Mouse (Mus musculus): ENCODE results near the gene Gpc2. TPM values are rescaled to one million over a fixed set of nuclear protein-coding genes. Genes with fewer than 3 reads are reported as not detected.

Gene Gpc2
- 5.6 and 6.0 TPM in 2 replicates for polyA plus RNA-seq (2012; rRNA removed)

- TF ChIP-seq CTCF (IDR thresholded peaks at IDR 0.05; ENCODE audit: extremely low read depth, insufficient read depth, low read length): no peak
- no peak for TF ChIP-seq POLR2A (IDR thresholded peaks at IDR 0.05; ENCODE audit: extremely low read depth, insufficient read depth, low read length)
- Histone ChIP-seq H3K27ac (ENCODE audit: insufficient read depth, low read length) (no peak within 1 kb of the TSS), H3K4me1 (ENCODE audit: control insufficient read depth, insufficient read depth, low read length) (no peaks in the 10 kb centered on the region), H3K4me3 (ENCODE audit: insufficient read depth, low read length) (peak within 1 kb of the TSS; percentile 16)
These were observed at the start of gene Gpc2, which contains the start of the genes Gm43720 and Stag3 for GRCm38 (mm10) chr5:138279585-138280424. Gene Gpc2 (minus strand): TSS chr5:138280005. Gene Gm43720 (minus strand): TSS chr5:138279958. Gene Stag3 (plus strand): TSS chr5:138280240.

GRCm38 (mm10) chr5:138312795-138313194 is 33.0 kb upstream of the Gpc2 start:
- no peak overlapping the region for H3K27ac ChIP-seq (ENCODE audit: insufficient read depth, low read length)
- no peak for TF ChIP-seq POLR2A (IDR thresholded peaks at IDR 0.05; ENCODE audit: extremely low read depth, insufficient read depth, low read length)
- no peak for TF ChIP-seq CTCF (IDR thresholded peaks at IDR 0.05; ENCODE audit: extremely low read depth, insufficient read depth, low read length)
- H3K4me1 ChIP-seq (ENCODE audit: control insufficient read depth, insufficient read depth, low read length): no peaks in the 10 kb centered on the region
- no peak overlapping the region for H3K4me3 ChIP-seq (ENCODE audit: insufficient read depth, low read length)

DNA sequence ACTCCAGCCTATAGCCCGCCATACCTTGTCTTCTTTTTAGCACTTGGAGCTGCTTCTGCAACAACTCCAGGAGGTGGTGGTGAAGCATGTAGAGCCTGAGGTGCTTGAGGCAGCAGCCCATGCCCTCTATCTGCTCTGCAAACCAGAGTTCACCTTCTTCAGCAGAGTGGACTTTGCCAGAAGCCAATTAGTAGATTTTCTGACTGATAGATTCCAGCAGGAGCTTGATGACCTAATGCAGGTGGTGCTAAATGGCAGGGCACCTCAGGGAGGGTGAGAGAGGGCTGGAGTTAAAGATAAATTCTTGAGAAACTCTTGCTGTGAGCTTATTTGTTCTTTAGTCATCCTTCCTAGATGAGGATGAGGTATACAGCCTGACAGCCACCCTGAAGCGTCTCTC is 19.8 kb upstream of the Gpc2 start:
- TF ChIP-seq CTCF (IDR thresholded peaks at IDR 0.05; ENCODE audit: extremely low read depth, insufficient read depth, low read length) (no peak), POLR2A (IDR thresholded peaks at IDR 0.05; ENCODE audit: extremely low read depth, insufficient read depth, low read length) (no peak)
- Histone ChIP-seq H3K4me1 (ENCODE audit: control insufficient read depth, insufficient read depth, low read length) (no peaks in the 10 kb centered on the region), H3K4me3 (ENCODE audit: insufficient read depth, low read length) (no peak overlapping the region), H3K27ac (ENCODE audit: insufficient read depth, low read length) (no peak overlapping the region)

DNA sequence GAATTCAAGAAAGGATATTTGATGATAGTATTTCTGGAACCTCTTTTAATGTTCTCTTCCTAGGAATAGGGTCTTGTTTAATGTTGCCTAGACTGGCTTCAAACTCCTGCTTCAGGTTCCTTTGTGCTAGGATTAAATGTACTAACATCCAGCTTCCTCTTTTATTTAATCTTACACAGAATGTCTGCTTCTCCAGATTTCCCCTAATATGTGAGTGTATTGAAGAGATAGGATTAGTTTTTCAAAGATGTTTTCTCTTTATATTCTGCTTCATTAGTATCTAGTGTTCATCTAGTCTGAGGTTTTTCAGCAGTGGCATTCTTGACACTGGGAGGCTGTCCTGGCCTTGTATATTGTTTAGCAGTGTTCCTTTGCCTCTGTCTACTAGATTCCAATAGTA is 14.4 kb upstream of the Gpc2 start:
- H3K27ac ChIP-seq (ENCODE audit: insufficient read depth, low read length): no peak overlapping the region
- no peak overlapping the region for H3K4me3 ChIP-seq (ENCODE audit: insufficient read depth, low read length)
- no peaks in the 10 kb centered on the region for H3K4me1 ChIP-seq (ENCODE audit: control insufficient read depth, insufficient read depth, low read length)
- TF ChIP-seq POLR2A (IDR thresholded peaks at IDR 0.05; ENCODE audit: extremely low read depth, insufficient read depth, low read length) (no peak), CTCF (IDR thresholded peaks at IDR 0.05; ENCODE audit: extremely low read depth, insufficient read depth, low read length) (no peak)

DNA sequence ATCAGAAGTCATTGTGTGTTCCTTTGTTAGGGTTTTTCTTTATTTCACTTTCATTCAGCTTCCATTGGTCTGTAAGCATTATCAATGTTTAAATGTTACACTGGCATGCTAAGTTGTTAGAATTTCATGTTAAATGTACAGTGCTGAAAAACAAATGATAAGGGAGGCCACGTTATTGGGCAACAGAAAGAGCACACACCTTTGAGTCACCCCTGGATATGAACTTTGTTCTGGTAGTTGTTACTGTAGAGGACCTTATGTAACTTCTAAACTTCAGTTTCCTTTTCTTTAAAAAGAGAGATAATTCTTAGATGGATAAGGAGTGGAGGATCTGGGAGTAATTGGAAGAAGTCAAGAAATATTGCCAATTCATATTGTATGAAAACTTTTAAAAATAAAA is 11.8 kb upstream of the Gpc2 start:
- H3K4me3 ChIP-seq (ENCODE audit: insufficient read depth, low read length): no peak overlapping the region
- no peaks in the 10 kb centered on the region for H3K4me1 ChIP-seq (ENCODE audit: control insufficient read depth, insufficient read depth, low read length)
- TF ChIP-seq CTCF (IDR thresholded peaks at IDR 0.05; ENCODE audit: extremely low read depth, insufficient read depth, low read length) (no peak), POLR2A (IDR thresholded peaks at IDR 0.05; ENCODE audit: extremely low read depth, insufficient read depth, low read length) (no peak)
- no peak overlapping the region for H3K27ac ChIP-seq (ENCODE audit: insufficient read depth, low read length)

GRCm38 (mm10) chr5:138287861-138288260 is 8.1 kb upstream of the Gpc2 start:
- TF ChIP-seq POLR2A (IDR thresholded peaks at IDR 0.05; ENCODE audit: extremely low read depth, insufficient read depth, low read length) (no peak), CTCF (IDR thresholded peaks at IDR 0.05; ENCODE audit: extremely low read depth, insufficient read depth, low read length) (no peak)
- H3K4me1 ChIP-seq (ENCODE audit: control insufficient read depth, insufficient read depth, low read length): no peaks in the 10 kb centered on the region
- H3K4me3 ChIP-seq (ENCODE audit: insufficient read depth, low read length): no peak overlapping the region
- H3K27ac ChIP-seq (ENCODE audit: insufficient read depth, low read length): no peak overlapping the region

DNA sequence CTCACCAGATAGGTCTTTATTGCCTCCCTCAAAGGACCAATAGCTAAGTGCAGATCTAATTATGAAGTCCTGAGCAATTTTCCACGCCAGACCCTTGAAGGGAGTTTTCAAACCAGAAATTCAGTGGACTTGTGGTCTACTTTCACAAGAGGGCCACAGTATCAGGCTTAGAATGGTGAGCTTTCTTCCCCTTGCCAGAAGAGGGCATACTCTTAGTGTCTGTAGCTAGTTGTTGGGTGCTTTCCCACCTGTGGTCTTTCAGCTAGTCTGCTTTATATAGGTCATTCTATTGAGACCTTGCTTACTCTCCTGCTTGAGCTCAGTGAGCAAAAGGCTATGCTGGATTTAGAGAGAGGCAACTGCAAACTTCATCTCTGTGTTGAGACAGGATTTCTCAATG is 3.7 kb upstream of the Gpc2 start:
- TF ChIP-seq POLR2A (IDR thresholded peaks at IDR 0.05; ENCODE audit: extremely low read depth, insufficient read depth, low read length): no peak
- no peak for TF ChIP-seq CTCF (IDR thresholded peaks at IDR 0.05; ENCODE audit: extremely low read depth, insufficient read depth, low read length)
- Histone ChIP-seq H3K4me1 (ENCODE audit: control insufficient read depth, insufficient read depth, low read length) (no peaks in the 10 kb centered on the region), H3K4me3 (ENCODE audit: insufficient read depth, low read length) (no peak overlapping the region), H3K27ac (ENCODE audit: insufficient read depth, low read length) (no peak overlapping the region)

GRCm38 (mm10) chr5:138281798-138282197 is 2.0 kb upstream of the Gpc2 start:
- no peak overlapping the region for H3K27ac ChIP-seq (ENCODE audit: insufficient read depth, low read length)
- TF ChIP-seq CTCF (IDR thresholded peaks at IDR 0.05; ENCODE audit: extremely low read depth, insufficient read depth, low read length) (no peak), POLR2A (IDR thresholded peaks at IDR 0.05; ENCODE audit: extremely low read depth, insufficient read depth, low read length) (no peak)
- no peaks in the 10 kb centered on the region for H3K4me1 ChIP-seq (ENCODE audit: control insufficient read depth, insufficient read depth, low read length)
- no peak overlapping the region for H3K4me3 ChIP-seq (ENCODE audit: insufficient read depth, low read length)

- no peak overlapping the region for H3K4me3 ChIP-seq (ENCODE audit: insufficient read depth, low read length)
- no peaks in the 10 kb centered on the region for H3K4me1 ChIP-seq (ENCODE audit: control insufficient read depth, insufficient read depth, low read length)
- no peak overlapping the region for H3K27ac ChIP-seq (ENCODE audit: insufficient read depth, low read length)
- TF ChIP-seq POLR2A (IDR thresholded peaks at IDR 0.05; ENCODE audit: extremely low read depth, insufficient read depth, low read length) (no peak), CTCF (IDR thresholded peaks at IDR 0.05; ENCODE audit: extremely low read depth, insufficient read depth, low read length) (no peak)
These were observed 1.0 kb upstream of the Gpc2 start for GRCm38 (mm10) chr5:138280829-138281228.

DNA sequence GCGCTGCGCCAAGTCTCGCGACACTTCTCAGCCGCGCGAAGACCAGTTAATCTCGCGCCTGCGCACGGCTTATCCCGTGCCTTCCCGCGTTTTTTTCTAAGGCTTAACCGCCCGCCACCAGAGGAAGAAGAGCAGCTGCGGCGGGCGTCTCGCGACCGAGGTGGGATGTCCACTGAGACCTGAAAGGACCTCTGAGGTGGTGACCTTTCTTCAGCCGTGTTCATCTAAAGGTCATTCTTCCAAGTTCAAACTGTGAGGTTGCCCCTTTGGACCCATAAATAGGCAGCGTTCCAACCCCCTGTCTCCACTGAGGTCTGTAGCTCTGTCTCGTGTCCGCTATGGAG is 592 bp upstream of the Gpc2 start:
- H3K27ac ChIP-seq (ENCODE audit: insufficient read depth, low read length): no peak overlapping the region
- no peak for TF ChIP-seq CTCF (IDR thresholded peaks at IDR 0.05; ENCODE audit: extremely low read depth, insufficient read depth, low read length)
- no peak for TF ChIP-seq POLR2A (IDR thresholded peaks at IDR 0.05; ENCODE audit: extremely low read depth, insufficient read depth, low read length)
- peak overlapping the region; percentile 16 for H3K4me3 ChIP-seq (ENCODE audit: insufficient read depth, low read length)
- no peaks in the 10 kb centered on the region for H3K4me1 ChIP-seq (ENCODE audit: control insufficient read depth, insufficient read depth, low read length)

Measured in cortical plate, adult 2 months (tissue).